Mouse (Mus musculus) ES-Bruce4 (cell line): ENCODE results near the gene Lama5. TPM values are rescaled to one million over a fixed set of nuclear protein-coding genes. Genes with fewer than 3 reads are reported as not detected.

Source experiments
- H3K27ac ChIP-seq: 2 replicates; pipeline ENCODE4 v1.5.1; 2012; ENCODE audit warnings: low read length, inconsistent platforms; ENCODE audit not compliant: insufficient read depth
- H3K27me3 ChIP-seq: 2 replicates; pipeline ENCODE4 v1.6.1; 2012; ENCODE audit warnings: mild to moderate bottlenecking, low read length, inconsistent platforms; ENCODE audit not compliant: control insufficient read depth, poor library complexity, insufficient read depth, severe bottlenecking
- H3K36me3 ChIP-seq: 2 replicates; pipeline ENCODE4 v1.6.1; 2012; ENCODE audit warnings: inconsistent platforms, mild to moderate bottlenecking, low read length, moderate library complexity; ENCODE audit not compliant: control insufficient read depth, poor library complexity, insufficient read depth, severe bottlenecking
- H3K4me1 ChIP-seq: one replicate; pipeline ENCODE4 v1.8.1; 2011; ENCODE audit warnings: low read length; ENCODE audit not compliant: control insufficient read depth, insufficient read depth
- H3K4me3 ChIP-seq: 2 replicates; pipeline ENCODE4 v1.5.1; 2011; ENCODE audit warnings: low read depth, mild to moderate bottlenecking, low read length
- H3K9ac ChIP-seq: 2 replicates; pipeline ENCODE4 v1.6.1; 2012; ENCODE audit warnings: low read depth, mild to moderate bottlenecking, inconsistent platforms; ENCODE audit not compliant: poor library complexity, severe bottlenecking
- H3K9me3 ChIP-seq: replicated peaks from 2 replicates; pipeline ENCODE4 v1.6.1; 2012; ENCODE audit warnings: mild to moderate bottlenecking, low read length, inconsistent platforms; ENCODE audit not compliant: control insufficient read depth, poor library complexity, insufficient read depth, severe bottlenecking
- CTCF ChIP-seq: IDR thresholded peaks from one replicate; pipeline ENCODE4 v1.8.1; 2011; ENCODE audit warnings: low read depth, low read length
- EP300 ChIP-seq: IDR thresholded peaks from 2 replicates; pipeline ENCODE4 v1.6.1; 2011; ENCODE audit warnings: low read depth, low read length; ENCODE audit not compliant: insufficient read depth
- POLR2A ChIP-seq: IDR thresholded peaks from one replicate; pipeline ENCODE4 v1.8.1; 2011; ENCODE audit warnings: low read length; ENCODE audit not compliant: insufficient read depth
- polyA plus RNA-seq: library from polyadenylated mRNA; stranded (reverse); fragments of >200 nt; gene quantifications from 2 replicates; pipeline ENCODE4 v1.2.4, GENCODE M21; 2011; ENCODE audit warnings: low read depth; ENCODE audit not compliant: missing spikeins, insufficient read depth, insufficient read length

Gene Lama5
- polyA plus RNA-seq, 1 experiment = 141 TPM

GRCm38 (mm10) chr2:180224647-180225043 lies 1.0 kb downstream of the Lama5 start:
- Histone ChIP-seq H3K9me3 (no peaks in the 10 kb centered on the region), H3K27ac (no peak overlapping the region), H3K36me3 (no peaks in the 10 kb centered on the region; the same call in 1 of the 2 replicates), H3K9ac (peak overlapping the region; percentile 74), H3K4me1 (peaks cover 31% of the 10 kb centered on the region), H3K4me3 (peak overlapping the region; percentile 84), H3K27me3 (no peaks in the 10 kb centered on the region)
- no peak for TF ChIP-seq CTCF
- TF ChIP-seq POLR2A = no peak
- no peak for TF ChIP-seq EP300

GRCm38 (mm10) chr2:180222250-180222649 lies 3.4 kb downstream of the Lama5 start:
- H3K36me3 ChIP-seq = no peaks in the 10 kb centered on the region; the same call in 1 of the 2 replicates
- no peaks in the 10 kb centered on the region for H3K9me3 ChIP-seq
- no peaks in the 10 kb centered on the region for H3K27me3 ChIP-seq
- no peak overlapping the region for H3K9ac ChIP-seq
- H3K4me1 ChIP-seq = peaks cover 34% of the 10 kb centered on the region
- TF ChIP-seq CTCF (peak; percentile 27), POLR2A (no peak), EP300 (peak; percentile 67; the same call in 1 of the 2 replicates)
- H3K27ac ChIP-seq = peak overlapping the region; percentile 8; the same call in 1 of the 2 replicates
- H3K4me3 ChIP-seq = peak overlapping the region; percentile 7

GRCm38 (mm10) chr2:180221051-180221450 lies 4.6 kb downstream of the Lama5 start:
- no peak overlapping the region for H3K4me3 ChIP-seq
- H3K4me1 ChIP-seq = peaks cover 36% of the 10 kb centered on the region
- H3K27ac ChIP-seq = no peak overlapping the region
- no peaks in the 10 kb centered on the region for H3K27me3 ChIP-seq
- TF ChIP-seq EP300 (no peak), POLR2A (no peak), CTCF (no peak)
- H3K9me3 ChIP-seq = no peaks in the 10 kb centered on the region
- no peaks in the 10 kb centered on the region; the same call in 1 of the 2 replicates for H3K36me3 ChIP-seq
- H3K9ac ChIP-seq = no peak overlapping the region

- TF ChIP-seq EP300 (no peak), POLR2A (no peak), CTCF (no peak)
- Histone ChIP-seq H3K4me3 (peak overlapping the region; percentile 25; the same call in 1 of the 2 replicates), H3K27me3 (no peaks in the 10 kb centered on the region), H3K36me3 (no peaks in the 10 kb centered on the region; the same call in 1 of the 2 replicates), H3K9me3 (no peaks in the 10 kb centered on the region), H3K9ac (no peak overlapping the region), H3K27ac (peak overlapping the region; percentile 35; the same call in 1 of the 2 replicates), H3K4me1 (peaks cover 37% of the 10 kb centered on the region)
These were observed 5.5 kb downstream of the Lama5 start for GRCm38 (mm10) chr2:180220165-180220564.

GRCm38 (mm10) chr2:180219145-180219943 lies 6.3 kb downstream of the Lama5 start:
- Histone ChIP-seq H3K4me1 (peaks cover 40% of the 10 kb centered on the region), H3K27me3 (no peaks in the 10 kb centered on the region), H3K27ac (peak overlapping the region; percentile 23; the same call in 1 of the 2 replicates), H3K36me3 (no peaks in the 10 kb centered on the region; the same call in 1 of the 2 replicates), H3K9me3 (no peaks in the 10 kb centered on the region), H3K9ac (no peak overlapping the region), H3K4me3 (no peak overlapping the region)
- TF ChIP-seq CTCF (no peak), EP300 (peak; percentile 95), POLR2A (no peak)

GRCm38 (mm10) chr2:180218677-180219076 lies 7.0 kb downstream of the Lama5 start:
- H3K27me3 ChIP-seq = no peaks in the 10 kb centered on the region
- H3K4me3 ChIP-seq = no peak overlapping the region
- no peak overlapping the region for H3K9ac ChIP-seq
- no peak for TF ChIP-seq POLR2A
- no peak for TF ChIP-seq CTCF
- no peak overlapping the region for H3K27ac ChIP-seq
- H3K36me3 ChIP-seq = no peaks in the 10 kb centered on the region; the same call in 1 of the 2 replicates
- H3K9me3 ChIP-seq = no peaks in the 10 kb centered on the region
- peaks cover 40% of the 10 kb centered on the region for H3K4me1 ChIP-seq
